Mouse (Mus musculus) frontal cortex, adult (tissue): ENCODE data around the gene Apln.

Experiments used
- ATAC-seq: cut with Nextera tagmentation; 2 replicates; pipeline ENCODE4 v1.9.2; 2017; ENCODE audit warnings: mild to moderate bottlenecking, moderate library complexity, mixed read lengths; ENCODE audit not compliant: low TSS enrichment

Gene Apln

DNA sequence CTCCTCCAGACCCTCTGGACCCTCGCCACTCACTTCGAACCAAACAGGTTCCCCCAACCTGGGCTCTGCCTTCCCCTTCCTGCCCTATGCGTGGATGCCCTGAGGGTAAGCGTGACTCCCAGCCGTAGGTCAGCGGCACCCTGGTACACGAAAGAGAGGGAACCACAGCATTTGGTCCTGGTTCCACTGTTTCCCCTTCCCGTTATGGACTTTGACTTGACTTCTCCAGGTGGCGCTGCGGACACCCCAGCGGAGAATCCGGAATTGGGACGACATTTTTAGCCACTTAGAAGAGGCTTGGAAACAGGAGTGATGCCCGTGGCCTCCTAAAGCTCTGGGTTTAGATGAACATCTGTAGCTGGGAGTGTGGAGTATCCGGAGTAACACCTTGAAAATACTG lies 15.3 kb downstream of the Apln start:
- ATAC-seq, result no peak

DNA sequence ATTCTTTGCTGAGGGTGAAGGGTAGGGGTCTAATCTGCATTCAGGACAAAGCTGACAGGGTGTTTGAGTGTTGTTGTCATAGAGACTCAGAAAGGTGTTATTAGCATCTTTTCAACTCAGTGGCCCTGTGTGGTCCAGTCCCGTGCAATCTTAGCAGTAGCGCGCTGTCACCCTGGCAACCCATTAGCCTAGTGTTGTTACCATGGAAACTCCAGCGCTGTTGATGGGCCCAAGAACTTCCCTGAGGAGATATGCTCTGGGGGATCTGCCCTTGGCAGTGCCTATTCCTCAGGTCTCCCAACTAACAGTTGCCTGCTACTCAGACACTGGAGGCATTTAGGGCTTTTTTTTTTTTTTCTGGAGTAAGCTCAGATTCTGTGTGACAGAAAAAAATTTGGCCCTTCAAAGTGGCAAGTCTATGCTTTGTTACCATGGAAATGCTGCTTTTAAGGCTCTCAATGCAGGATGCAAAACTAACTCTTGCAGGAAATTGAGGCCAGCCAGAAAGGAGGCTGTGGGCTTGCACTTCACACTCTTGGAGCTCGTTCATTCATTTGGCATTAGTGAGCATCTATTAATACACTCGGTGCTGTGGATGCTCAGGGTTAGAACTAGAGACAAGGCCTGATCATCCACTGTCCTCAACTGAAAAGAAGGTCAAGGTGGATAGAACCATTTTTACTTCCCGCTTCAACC lies 17.6 kb downstream of the Apln start:
- peak; percentile 68 for ATAC-seq

DNA sequence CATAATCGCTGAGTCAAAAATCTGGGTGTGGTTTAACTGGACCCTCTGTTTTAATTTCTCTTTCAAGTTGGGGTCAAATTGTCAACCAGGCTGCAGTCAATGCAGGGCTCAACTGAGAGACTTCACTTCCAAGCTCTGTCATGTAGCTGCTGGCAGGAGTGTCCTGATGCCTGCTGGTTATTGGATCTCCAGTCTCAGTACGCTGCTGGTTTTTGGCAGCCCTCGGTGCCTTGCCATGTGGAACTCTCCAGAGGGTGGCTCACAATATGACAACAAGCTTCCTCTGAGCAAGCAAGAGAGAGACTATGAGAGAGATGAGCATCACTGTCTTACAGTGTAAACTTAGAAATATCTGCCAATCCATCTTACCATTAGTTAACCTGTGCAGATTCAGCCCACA lies 23.0 kb downstream of the Apln start:
- no peak for ATAC-seq

DNA sequence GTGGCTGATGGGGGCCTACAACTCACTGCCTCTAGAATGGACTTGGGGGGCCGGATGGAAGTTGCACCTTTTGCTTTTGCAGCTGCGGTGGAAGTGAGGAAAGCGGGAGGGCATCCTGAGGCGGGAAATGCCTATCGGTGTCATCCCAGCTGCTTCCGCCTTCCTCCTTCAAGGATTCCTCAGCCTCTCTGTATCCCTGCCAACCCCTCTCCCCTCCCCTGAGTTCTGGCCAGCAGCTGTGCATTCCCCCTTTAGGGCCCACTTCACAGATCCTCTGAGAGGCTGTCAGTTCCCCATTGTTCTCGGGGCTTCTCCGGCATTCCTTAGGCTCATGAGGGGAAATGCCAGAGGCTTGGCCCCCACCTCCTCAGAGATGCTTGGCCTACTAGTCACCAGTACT lies 28.6 kb downstream of the Apln start:
- ATAC-seq, result no peak

DNA sequence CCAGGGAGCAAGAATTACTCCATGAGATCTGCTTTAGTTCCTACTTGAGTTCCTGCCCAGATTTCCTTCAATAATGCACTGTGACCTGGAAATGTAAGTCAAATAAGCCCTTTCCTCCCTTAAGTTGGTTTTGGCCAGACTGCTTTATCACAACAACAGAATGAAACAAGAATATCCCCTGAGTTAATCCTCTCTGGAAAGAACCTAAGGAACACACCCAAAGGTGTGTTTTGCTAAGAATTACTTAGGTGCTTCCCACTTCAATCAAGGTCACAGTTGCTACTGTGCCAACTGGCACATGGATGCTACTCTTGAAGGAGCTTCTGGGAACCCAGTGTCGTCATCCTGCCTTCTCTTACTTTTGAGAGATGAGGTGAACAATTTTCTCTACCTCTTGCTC lies 29.9 kb downstream of the Apln start:
- ATAC-seq, result no peak

DNA sequence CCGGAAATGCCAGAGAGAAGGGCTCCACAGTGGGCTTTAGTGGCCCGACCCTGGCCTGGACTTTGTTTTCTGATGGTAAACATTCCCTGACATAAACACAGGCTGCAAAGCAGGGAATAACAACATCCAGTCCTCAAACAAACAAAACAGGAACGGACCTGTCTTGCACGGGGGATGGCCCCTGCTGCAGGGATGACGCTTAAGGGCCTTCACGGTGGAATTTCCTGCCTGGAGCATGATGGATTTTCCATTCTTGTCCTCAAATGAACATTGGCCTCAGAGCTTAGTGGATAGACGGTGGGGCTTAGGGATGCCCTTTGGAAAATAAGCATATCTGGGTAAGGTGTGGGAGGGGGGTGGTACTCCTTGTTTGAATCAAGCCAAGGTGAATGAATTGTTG lies 33.5 kb downstream of the Apln start:
- no peak for ATAC-seq

DNA sequence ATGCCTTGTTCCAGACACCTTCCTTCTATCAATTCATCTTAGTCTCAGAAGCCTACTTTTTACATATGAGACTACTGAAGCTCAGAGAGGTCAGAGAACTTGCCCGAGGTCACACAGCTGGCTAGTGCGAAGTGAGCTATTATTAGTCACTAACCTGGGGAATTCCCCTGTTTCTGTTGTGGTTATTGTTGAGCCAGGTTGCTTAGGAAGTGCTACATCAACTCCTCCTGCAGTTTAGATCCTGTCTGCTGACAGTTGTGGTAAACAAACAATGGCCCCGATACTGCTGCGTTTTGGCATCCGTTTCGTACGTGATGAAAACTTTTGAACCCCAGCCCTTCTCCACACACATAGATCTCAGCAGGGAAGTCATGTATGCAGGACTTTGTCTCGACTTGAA lies 36.2 kb downstream of the Apln start:
- ATAC-seq, result no peak

DNA sequence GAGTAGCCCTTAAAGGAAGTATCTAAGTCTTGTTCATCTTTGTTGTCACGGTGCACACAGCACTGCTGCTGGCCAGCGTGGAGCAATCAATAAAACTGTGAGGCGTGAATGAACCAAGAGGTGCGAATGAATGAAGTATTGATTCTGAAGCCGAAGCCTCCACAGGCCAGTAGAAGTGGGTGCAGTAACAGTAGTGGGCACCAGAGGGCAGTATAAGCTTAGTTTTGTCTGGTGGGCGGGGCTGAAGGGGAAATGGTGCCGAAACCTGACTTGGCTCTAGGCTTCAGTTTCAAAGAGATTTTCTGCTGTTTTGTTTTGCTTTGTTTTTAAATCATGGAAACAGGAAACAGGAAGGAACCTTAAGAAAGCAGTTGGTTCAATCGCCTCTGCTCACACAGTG lies 42.0 kb downstream of the Apln start:
- peak; percentile 65 for ATAC-seq

DNA sequence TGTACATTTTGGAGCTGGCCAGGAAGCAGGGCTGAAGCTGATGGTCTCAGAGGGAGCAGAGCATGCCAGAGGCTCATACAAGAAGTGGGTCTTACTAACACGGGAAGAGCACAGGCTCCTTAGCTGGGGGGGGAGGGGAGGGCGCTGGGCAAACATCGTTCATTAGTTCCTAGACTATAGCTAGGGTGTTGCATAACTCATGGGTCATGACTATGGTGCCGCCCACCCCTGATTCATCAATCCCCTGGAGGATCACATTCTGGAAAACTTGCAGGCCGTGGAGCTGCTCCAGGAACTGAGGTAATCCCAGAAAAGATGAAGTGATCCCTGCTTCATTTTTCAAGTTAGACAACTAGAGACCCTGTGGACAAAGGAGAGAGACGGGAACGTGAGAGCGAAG lies 46.6 kb downstream of the Apln start:
- ATAC-seq, result no peak

DNA sequence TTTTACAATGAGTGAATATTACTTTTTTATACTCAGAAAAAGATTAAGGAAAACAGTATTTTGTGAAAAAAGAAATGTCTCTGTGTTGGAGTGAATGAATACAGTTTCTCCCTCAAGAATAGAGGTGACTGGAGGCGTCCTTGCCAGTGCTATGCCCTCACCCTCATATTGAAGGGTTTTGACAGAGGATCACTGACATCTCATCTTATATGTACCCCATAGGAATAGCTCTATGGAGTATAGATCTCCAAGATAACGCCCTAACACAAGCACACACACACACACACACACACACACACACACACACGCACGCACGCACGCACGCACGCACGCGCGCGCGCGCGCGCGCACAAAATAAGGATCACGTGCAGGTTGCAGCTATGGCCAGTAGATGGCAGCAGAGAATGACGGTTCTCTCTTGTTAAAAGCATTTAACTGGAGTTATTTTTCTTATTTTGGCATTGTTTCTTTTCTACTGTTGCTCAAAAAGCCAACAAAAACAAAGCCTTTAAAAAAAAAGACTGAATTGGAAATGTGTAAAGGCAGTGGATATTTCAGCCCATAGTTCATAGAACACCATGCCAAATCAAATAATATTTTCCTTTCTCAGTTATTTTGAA lies 49.5 kb downstream of the Apln start:
- ATAC-seq, result no peak

DNA sequence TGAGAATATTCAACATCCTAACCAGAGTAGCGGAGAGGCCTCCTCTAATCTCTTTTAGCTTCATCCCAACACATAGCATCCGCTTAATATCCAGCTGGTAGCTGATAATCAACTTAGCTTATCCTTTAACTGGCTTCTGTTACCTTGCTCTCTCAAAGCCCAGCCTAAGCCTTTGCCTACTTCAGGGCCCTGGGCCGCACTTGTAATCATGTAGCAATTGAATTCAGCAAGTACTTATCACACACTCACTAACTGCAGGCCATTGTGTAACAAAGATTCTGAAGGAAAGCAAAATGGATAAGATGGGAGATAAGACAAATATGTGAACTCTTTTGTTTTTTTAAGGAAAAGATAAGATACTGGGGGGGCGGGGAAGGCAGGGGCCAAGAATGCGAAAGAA lies 57.6 kb downstream of the Apln start:
- ATAC-seq, result no peak

DNA sequence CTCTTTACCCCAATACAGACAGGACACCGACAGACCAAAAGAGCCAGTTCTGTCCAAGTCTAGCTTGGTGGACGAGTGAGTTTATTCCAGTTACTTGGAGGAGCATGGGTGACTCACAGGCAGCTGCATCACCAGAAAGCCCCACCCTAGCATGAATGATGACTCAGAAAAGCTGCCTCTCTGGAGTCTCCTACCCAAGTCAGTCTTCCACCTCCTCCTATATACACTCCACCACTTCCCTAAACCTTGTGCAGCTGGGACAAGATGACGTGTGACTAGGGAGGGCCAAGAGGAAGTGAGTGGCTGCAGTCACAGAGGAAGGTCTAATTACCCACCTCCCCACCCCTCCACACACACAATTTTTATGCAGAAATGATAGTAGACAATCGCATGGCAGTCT lies 58.1 kb downstream of the Apln start:
- peak; percentile 96 for ATAC-seq
